Mouse (Mus musculus) kidney, postnatal 0 days (tissue): ENCODE measurements around the gene Siah1b. TPM values are rescaled to one million over a fixed set of nuclear protein-coding genes. Genes with fewer than 3 reads are reported as not detected.

Source experiments
- ATAC-seq: fragments of 200-750 bp; cut with Nextera tagmentation; replicated peaks from 2 replicates; pipeline ENCODE4 v1.8.0; 2017; ENCODE audit warnings: low read depth, moderate number of reproducible peaks, moderate TSS enrichment, moderate library complexity; ENCODE audit not compliant: low FRiP score
- DNase-seq: peaks from one replicate; pipeline ENCODE4 v3.0.0-alpha.2; 2016; ENCODE audit warnings: low spot score
- H3K27ac ChIP-seq: fragments of 300-500 bp; sonication (generic); 2 replicates; pipeline ENCODE4 v1.5.1; 2014; ENCODE audit warnings: mild to moderate bottlenecking
- H3K27me3 ChIP-seq: fragments of 300-500 bp; sonication (generic); 2 replicates; pipeline ENCODE4 v1.6.1; 2014; ENCODE audit warnings: low read length, mixed read lengths; ENCODE audit not compliant: insufficient read depth
- H3K36me3 ChIP-seq: fragments of 300-500 bp; sonication (generic); 2 replicates; pipeline ENCODE4 v1.6.1; 2014; ENCODE audit warnings: low read length, mixed read lengths; ENCODE audit not compliant: insufficient read depth
- H3K4me1 ChIP-seq: fragments of 300-500 bp; sonication (generic); replicated peaks from 2 replicates; pipeline ENCODE4 v1.6.1; 2014; ENCODE audit warnings: antibody characterized with exemption, low read length, mixed read lengths; ENCODE audit not compliant: insufficient read depth
- H3K4me2 ChIP-seq: fragments of 300-500 bp; sonication (generic); 2 replicates; pipeline ENCODE4 v1.6.1; 2014; ENCODE audit warnings: mild to moderate bottlenecking, low read length, moderate library complexity, mixed read lengths
- H3K4me3 ChIP-seq: fragments of 300-500 bp; sonication (generic); replicated peaks from 2 replicates; pipeline ENCODE4 v1.5.1; 2014; ENCODE audit warnings: low read depth, low read length
- H3K9ac ChIP-seq: fragments of 300-500 bp; sonication (generic); 2 replicates; pipeline ENCODE4 v1.6.1; 2014; ENCODE audit warnings: low read depth, low read length
- H3K9me3 ChIP-seq: fragments of 300-500 bp; sonication (generic); replicated peaks from 2 replicates; pipeline ENCODE4 v1.6.1; 2016; ENCODE audit warnings: low read length, inconsistent platforms, mixed read lengths
- CTCF ChIP-seq: IDR thresholded peaks from 2 replicates; pipeline ENCODE4 v1.5.1; 2016; ENCODE audit warnings: antibody characterized with exemption, low read depth, mild to moderate bottlenecking, moderate library complexity
- WGBS: fragments of 180-500 bp; shearing (Covaris S2); extraction: QIAGEN DNeasy Blood & Tissue Kit; methylation state at CpG from one replicate; pipeline ENCODE4 v1.1.7; 2014; 5-methylcytosine and 5-hydroxymethylcytosine counted together
- polyA plus RNA-seq: library from polyadenylated mRNA; unstranded; fragments of >200 nt; fragmentation: Nextera tagmentation; extraction: Ambion mirVana; gene quantifications from 2 replicates; pipeline ENCODE4 v1.2.1, GENCODE M21; 2015

The Siah1b gene
- polyA plus RNA-seq, 1 experiment from 2014 or later, result 18.8 TPM

DNA sequence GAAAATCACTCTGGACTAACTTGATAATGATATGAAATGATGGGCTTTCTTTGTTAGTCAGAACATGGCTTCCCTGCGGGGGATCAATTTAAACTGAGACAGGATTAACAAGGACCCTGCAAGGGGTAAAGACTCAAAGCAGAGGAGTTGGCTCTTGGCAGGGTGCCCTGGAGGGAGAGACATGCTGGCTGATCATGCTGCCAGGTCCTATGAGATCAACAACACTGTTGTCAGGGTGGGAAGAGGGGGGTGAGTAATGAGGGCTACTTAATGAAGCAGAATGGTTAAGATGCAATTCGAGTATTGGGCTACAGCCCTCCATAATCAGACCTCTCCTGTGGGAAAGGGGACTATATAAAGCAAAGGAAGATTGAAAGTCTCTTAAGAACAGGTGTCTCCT lies 37.4 kb downstream of the Siah1b start:
- Histone ChIP-seq H3K9ac (no peak overlapping the region), H3K9me3 (no peaks in the 10 kb centered on the region), H3K36me3 (no peaks in the 10 kb centered on the region), H3K4me3 (no peak overlapping the region), H3K4me2 (no peak overlapping the region), H3K27ac (no peak overlapping the region), H3K27me3 (no peaks in the 10 kb centered on the region), H3K4me1 (no peaks in the 10 kb centered on the region)
- no peak for DNase-seq
- 66% methylated on average over 2 of the region's 2 CpGs for WGBS
- no peak for ATAC-seq
- TF ChIP-seq CTCF, result no peak

GRCm38 (mm10) chrX:164035931-164036330 lies 40.4 kb downstream of the Siah1b start:
- H3K27me3 ChIP-seq, result no peaks in the 10 kb centered on the region
- no peaks in the 10 kb centered on the region for H3K9me3 ChIP-seq
- no peaks in the 10 kb centered on the region for H3K4me1 ChIP-seq
- no peak overlapping the region for H3K9ac ChIP-seq
- 74% methylated on average over 7 of the region's 7 CpGs for WGBS
- H3K4me3 ChIP-seq, result no peak overlapping the region
- DNase-seq, result no peak
- no peaks in the 10 kb centered on the region for H3K36me3 ChIP-seq
- ATAC-seq, result no peak
- TF ChIP-seq CTCF, result no peak
- H3K4me2 ChIP-seq, result no peak overlapping the region
- no peak overlapping the region for H3K27ac ChIP-seq

GRCm38 (mm10) chrX:164035401-164035800 lies 40.9 kb downstream of the Siah1b start:
- no peak for TF ChIP-seq CTCF
- Histone ChIP-seq H3K9ac (no peak overlapping the region), H3K27me3 (no peaks in the 10 kb centered on the region), H3K4me3 (no peak overlapping the region), H3K4me1 (no peaks in the 10 kb centered on the region), H3K27ac (no peak overlapping the region), H3K36me3 (no peaks in the 10 kb centered on the region), H3K9me3 (no peaks in the 10 kb centered on the region), H3K4me2 (no peak overlapping the region)
- 79% methylated on average over 2 of the region's 2 CpGs for WGBS
- ATAC-seq, result no peak
- DNase-seq, result no peak

- DNase-seq (peak; percentile 0), ATAC-seq (no peak)
- no peak overlapping the region for H3K9ac ChIP-seq
- H3K9me3 ChIP-seq, result no peaks in the 10 kb centered on the region
- 81% methylated on average over 7 of the region's 7 CpGs for WGBS
- TF ChIP-seq CTCF, result no peak
- no peak overlapping the region for H3K4me2 ChIP-seq
- no peak overlapping the region for H3K4me3 ChIP-seq
- no peaks in the 10 kb centered on the region for H3K36me3 ChIP-seq
- no peaks in the 10 kb centered on the region for H3K4me1 ChIP-seq
- H3K27ac ChIP-seq, result no peak overlapping the region
- H3K27me3 ChIP-seq, result no peaks in the 10 kb centered on the region
Observed at GRCm38 (mm10) chrX:164032526-164032925, 43.8 kb downstream of the Siah1b start.

DNA sequence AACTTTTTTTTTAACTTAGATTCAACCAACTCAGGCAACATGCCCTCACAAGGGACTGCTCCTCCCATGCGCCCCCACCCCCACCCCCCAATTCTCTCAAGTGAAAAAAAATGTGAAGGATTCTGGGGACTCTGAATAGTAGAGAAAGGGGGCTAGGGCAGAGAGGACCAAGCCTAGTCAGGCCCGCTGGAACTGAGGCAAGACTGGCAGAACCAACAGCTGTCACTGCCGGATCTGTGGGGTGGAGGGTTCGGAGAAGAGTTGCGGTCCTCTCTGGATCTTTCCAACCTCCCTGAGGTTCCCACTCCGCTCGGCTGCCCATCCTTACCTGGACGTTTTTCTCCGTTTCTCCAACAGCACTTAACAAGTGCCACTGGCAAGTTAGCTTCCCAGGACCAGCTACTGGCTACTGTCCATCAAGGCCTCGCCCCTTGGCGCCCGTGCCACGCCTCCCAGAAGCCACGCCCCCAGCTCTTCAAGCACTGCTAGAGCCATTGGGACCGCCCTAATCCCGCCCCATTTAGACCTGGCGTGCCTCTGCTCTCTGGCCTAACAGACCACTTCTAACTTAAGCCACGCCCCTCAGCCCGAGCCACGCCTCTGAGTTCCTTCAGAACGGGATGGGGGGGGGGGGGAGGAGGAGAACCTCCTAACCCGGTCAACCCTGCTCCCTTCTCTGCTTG lies 48.5 kb downstream of the Siah1b start, which contains the start of gene Car5b:
Car5b (minus strand) TSS at position 391 of the 683 bp plus-strand sequence.
- Histone ChIP-seq H3K27ac (peak within 1 kb of the TSS; percentile 13; the same call in 1 of the 2 replicates), H3K9ac (no peak within 1 kb of the TSS), H3K4me3 (peak within 1 kb of the TSS; percentile 36), H3K4me1 (no peaks in the 10 kb centered on the region), H3K9me3 (no peaks in the 10 kb centered on the region), H3K4me2 (peak within 1 kb of the TSS; percentile 64), H3K36me3 (no peaks in the 10 kb centered on the region), H3K27me3 (no peaks in the 10 kb centered on the region)
- TF ChIP-seq CTCF, result no peak
- WGBS, result 24% methylated on average over 20 of the region's 22 CpGs
- DNase-seq (peak; percentile 95), ATAC-seq (peak; percentile 99)

Other genes starting within 250 kb of the Siah1b start
- 15.0 and 17.2 TPM in 2 replicates for gene Ap1s2, start 167.5 kb downstream of the Siah1b start, polyA plus RNA-seq
- 62.2 and 62.4 TPM in 2 replicates for gene Zrsr2, start 117.8 kb downstream of the Siah1b start, polyA plus RNA-seq
- 6.7 and 6.8 TPM in 2 replicates for gene Car5b, start 48.5 kb downstream of the Siah1b start, polyA plus RNA-seq
- gene Cltrn, start 12.3 kb upstream of the Siah1b start, polyA plus RNA-seq, result 504 and 550 TPM in 2 replicates
- gene Ace2, start 62.8 kb upstream of the Siah1b start, polyA plus RNA-seq, result 71.0 and 79.2 TPM in 2 replicates
- 1.2 and 1.3 TPM in 2 replicates for gene Bmx, start 181.7 kb upstream of the Siah1b start, polyA plus RNA-seq
- 9.5 and 10.6 TPM in 2 replicates for gene Pir, start 192.9 kb upstream of the Siah1b start, polyA plus RNA-seq